Mouse (Mus musculus) ES-Bruce4 (cell line): ENCODE data around the gene 1110002E22Rik.

Source experiments
- CTCF ChIP-seq: IDR thresholded peaks from one replicate; pipeline ENCODE4 v1.8.1; 2011; ENCODE audit warnings: low read depth, low read length
- POLR2A ChIP-seq: IDR thresholded peaks from one replicate; pipeline ENCODE4 v1.8.1; 2011; ENCODE audit warnings: low read length; ENCODE audit not compliant: insufficient read depth

DNA sequence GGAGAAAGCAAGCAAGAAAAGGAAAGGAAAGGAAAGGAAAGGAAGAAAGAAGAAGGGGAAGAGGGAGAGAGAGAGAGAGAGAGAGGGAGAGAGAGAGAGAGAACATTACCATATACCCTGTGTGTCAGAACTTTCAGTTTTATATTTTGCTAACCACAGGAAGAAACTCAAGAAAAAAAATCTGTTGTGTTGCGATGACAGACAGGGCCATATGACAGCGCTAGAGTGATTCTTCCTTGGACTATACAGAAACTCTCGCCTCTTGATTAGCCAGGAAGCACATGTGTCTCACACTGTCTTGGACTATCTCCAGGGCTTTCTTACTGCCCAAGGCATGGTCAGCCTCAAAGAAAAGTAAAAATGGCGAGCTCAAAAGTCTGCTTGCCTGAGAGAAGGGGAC is 2.2 kb upstream of the 1110002E22Rik start:
- TF ChIP-seq POLR2A (no peak), CTCF (no peak)
